ENCODE assay signal across 7 mouse cellular contexts in the genomic region with DNA sequence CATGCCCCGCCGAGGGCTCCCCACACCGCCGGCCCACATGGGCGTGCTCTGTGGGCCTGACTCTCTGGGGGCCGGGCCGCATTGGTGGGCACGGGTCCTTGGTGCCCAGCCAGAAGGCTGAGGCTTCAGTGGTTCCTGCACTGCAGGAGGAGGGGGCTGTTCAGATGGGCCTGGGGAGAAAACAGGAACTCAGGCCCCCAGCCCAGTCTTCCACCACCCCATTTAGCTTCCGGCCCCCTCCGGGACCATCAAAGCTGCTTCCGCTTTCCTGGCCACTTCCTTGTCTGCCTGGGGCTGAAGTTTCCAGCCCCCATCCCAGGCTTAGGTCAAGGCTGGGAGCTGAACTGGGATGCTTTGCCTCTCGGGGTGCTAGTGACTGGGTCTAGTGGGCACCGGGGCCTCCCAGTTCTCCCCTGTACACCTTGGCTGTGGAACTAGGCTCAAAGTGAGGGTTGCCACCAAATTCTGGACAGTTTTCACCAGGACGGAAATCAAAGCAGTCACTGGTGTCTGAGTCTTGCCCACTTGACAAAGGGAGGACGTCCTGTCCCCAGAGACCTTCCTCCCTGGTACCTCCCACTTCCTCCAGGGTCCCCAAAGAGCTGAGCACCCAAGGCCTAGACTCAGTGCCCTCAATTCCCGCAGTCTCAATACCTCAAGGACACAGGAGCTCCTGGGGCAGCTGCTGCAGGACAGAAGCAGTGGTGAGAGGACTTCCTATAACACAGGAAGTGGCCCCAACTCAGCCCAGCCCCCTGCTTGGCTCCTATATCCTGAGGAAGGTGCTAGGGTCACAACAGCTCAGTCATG. TPM values are rescaled to one million over a fixed set of nuclear protein-coding genes. Genes with fewer than 3 reads are reported as not detected.
DNase-seq lines count a peak whose midpoint lies in the region; ATAC-seq lines count a peak whose summit lies in the region.

No protein-coding gene starts in this region.

- peak overlapping the region; percentile 65 for H3K27ac ChIP-seq in limb, embryonic 10.5 days

- peak; percentile 49 for DNase-seq in CD4-positive, CD25-positive, alpha-beta regulatory T cell, adult 2 months (ENCODE audit: low read depth, low spot score)
- DNase-seq in MEL-GATA-1-ER (ENCODE audit: extremely low read depth, low read depth): peak; percentile 69
- DNase-seq in heart, postnatal 10 days: peak; percentile 59 to 60
- no peak for DNase-seq in limb, embryonic 10.5 days (ENCODE audit: low spot score)
- peak; percentile 69 for DNase-seq in thymus, postnatal 4 days
- no peak for DNase-seq in gastrocnemius, postnatal 10 days

- peak overlapping the region; percentile 60 for H3K4me3 ChIP-seq in limb, embryonic 10.5 days

- peaks cover 57% of the 10 kb centered on the region for H3K4me1 ChIP-seq in limb, embryonic 10.5 days

- peaks cover 5% of the 10 kb centered on the region for H3K27me3 ChIP-seq in limb, embryonic 10.5 days (ENCODE audit: low read depth, poor library complexity, severe bottlenecking)

- 83% methylated on average over 16 of the region's 16 CpGs for WGBS in limb, embryonic 10.5 days

- intact Hi-C loops in heart, postnatal 10 days (cut with DNase I): no loop called here

- ATAC-seq in monocyte, adult 5-6 weeks (replicated peaks; ENCODE audit: insufficient number of reproducible peaks, low FRiP score, low TSS enrichment, poor library complexity, severe bottlenecking): peak; percentile 38; the same call in 1 of the 2 replicates

- no peaks in the 10 kb centered on the region for H3K9me3 ChIP-seq in limb, embryonic 10.5 days (replicated peaks)

- H3K36me3 ChIP-seq in limb, embryonic 10.5 days: peaks cover 65% of the 10 kb centered on the region

RNA-seq across cellular contexts. Expression of gene Sipa1, which starts 2.4 kb away (rescaled TPM):
- total RNA-seq in heart, postnatal 10 days (2021): 10 to 100 TPM; 44.2 to 49.6 TPM
- 35.9 and 38.6 TPM in 2 replicates for polyA plus RNA-seq in limb, embryonic 10.5 days (2016; fragmentation: Nextera tagmentation; extraction: Ambion mirVana)
- 83.5 to 149 TPM (median 83.8 TPM) in 3 replicates for total RNA-seq in monocyte, adult 5-6 weeks (2017)
- 10 to 100 TPM; 25.5 to 36.6 TPM for total RNA-seq in gastrocnemius, postnatal 10 days (2021)

RNA-seq across cellular contexts. Expression of gene Rela, which starts 23.9 kb away (rescaled TPM):
- total RNA-seq in heart, postnatal 10 days (2021): 10 to 100 TPM; 32.6 to 38.2 TPM
- polyA plus RNA-seq in limb, embryonic 10.5 days (2016; fragmentation: Nextera tagmentation; extraction: Ambion mirVana): 31.5 and 39.6 TPM in 2 replicates
- total RNA-seq in monocyte, adult 5-6 weeks (2017): 58.6 to 89.7 TPM (median 73.2 TPM) in 3 replicates
- 10 to 100 TPM; 20.0 to 28.8 TPM for total RNA-seq in gastrocnemius, postnatal 10 days (2021)

RNA-seq across cellular contexts. Expression of gene Map3k11, which starts 27.4 kb away (rescaled TPM):
- 10 to 100 TPM; 41.3 to 47.8 TPM for total RNA-seq in heart, postnatal 10 days (2021)
- 35.3 and 42.2 TPM in 2 replicates for polyA plus RNA-seq in limb, embryonic 10.5 days (2016; fragmentation: Nextera tagmentation; extraction: Ambion mirVana)
- 41.8 to 57.5 TPM (median 46.8 TPM) in 3 replicates for total RNA-seq in monocyte, adult 5-6 weeks (2017)
- 10 to 100 TPM; 19.3 to 25.0 TPM for total RNA-seq in gastrocnemius, postnatal 10 days (2021)

RNA-seq across cellular contexts. Expression of gene Pcnx3, which starts 27.6 kb away (rescaled TPM):
- 10 to 100 TPM; 34.7 to 37.9 TPM for total RNA-seq in heart, postnatal 10 days (2021)
- 31.6 and 34.3 TPM in 2 replicates for polyA plus RNA-seq in limb, embryonic 10.5 days (2016; fragmentation: Nextera tagmentation; extraction: Ambion mirVana)
- 13.3 to 41.9 TPM (median 22.3 TPM) in 3 replicates for total RNA-seq in monocyte, adult 5-6 weeks (2017)
- 10 to 100 TPM; 19.5 to 32.5 TPM for total RNA-seq in gastrocnemius, postnatal 10 days (2021)

RNA-seq across cellular contexts. Expression of gene Kcnk7, which starts 43.0 kb away (rescaled TPM):
- not detected for total RNA-seq in heart, postnatal 10 days (2021)
- not detected in 2 replicates for polyA plus RNA-seq in limb, embryonic 10.5 days (2016; fragmentation: Nextera tagmentation; extraction: Ambion mirVana)
- 1.3 TPM in 2 of 3 replicates, not detected in the other for total RNA-seq in monocyte, adult 5-6 weeks (2017)
- total RNA-seq in gastrocnemius, postnatal 10 days (2021): not detected

Comparison
In these comparisons a context has a peak if more than half of its experiments do, and no peak if none do; other contexts are left out.
1. DNase-seq: peak in CD4-positive, CD25-positive, alpha-beta regulatory T cell, adult 2 months (single experiment), MEL-GATA-1-ER (single experiment), heart, postnatal 10 days (2 of 2) and thymus, postnatal 4 days (single experiment); none in limb, embryonic 10.5 days (single experiment) and gastrocnemius, postnatal 10 days (single experiment).